In the genomic region with DNA sequence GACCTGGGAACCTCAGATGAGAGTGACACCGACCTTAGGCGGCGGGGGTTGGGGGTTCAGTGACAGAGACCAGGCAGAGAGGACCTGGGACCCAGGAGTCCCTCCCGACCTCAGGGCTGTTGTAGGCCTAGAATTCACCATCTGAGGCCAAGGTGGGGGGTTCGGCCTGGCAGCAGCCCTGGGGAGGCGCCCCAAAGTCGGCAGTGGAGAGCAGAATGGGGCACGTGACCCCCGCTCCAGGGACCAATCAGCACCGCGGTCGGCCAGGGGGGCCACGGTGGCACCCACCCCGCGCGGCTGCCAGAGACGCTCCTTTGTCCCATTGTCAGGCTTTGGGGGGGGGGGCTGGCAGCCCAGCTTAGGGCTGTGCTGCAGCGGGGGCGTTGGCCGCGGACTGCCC, we compare ENCODE assay signal across 1 mouse cellular context.
TF ChIP-seq lines count a peak whose summit lies in the region.

No protein-coding gene starts in this region.

TF ChIP-seq in CH12.LX, 34 proteins besides CTCF, POLR2A, EP300 and RAD21:
- TF ChIP-seq GABPA (IDR thresholded peaks at IDR 0.05; ENCODE audit: insufficient replicate concordance, low read depth, low read length) (no peak), ZMIZ1 (IDR thresholded peaks at IDR 0.05; ENCODE audit: low read depth, low read length) (no peak), E2F4 (IDR thresholded peaks at IDR 0.05; ENCODE audit: insufficient replicate concordance, low read depth, low read length) (no peak), ELF1 (IDR thresholded peaks at IDR 0.05; ENCODE audit: low read depth, low read length) (no peak), IRF4 (IDR thresholded peaks at IDR 0.05; ENCODE audit: low read depth, low read length) (no peak), ZKSCAN1 (IDR thresholded peaks at IDR 0.05; ENCODE audit: borderline replicate concordance, low read depth, low read length) (no peak), MAZ (IDR thresholded peaks at IDR 0.05; ENCODE audit: low read depth, low read length) (no peak), NELFE (IDR thresholded peaks at IDR 0.05; ENCODE audit: low read depth, low read length) (no peak), JUND (conservative IDR thresholded peaks at IDR 0.05; ENCODE audit: low read depth, low read length) (no peak), BHLHE40 (IDR thresholded peaks at IDR 0.05; ENCODE audit: low read depth, low read length) (no peak), MAX (IDR thresholded peaks at IDR 0.05; ENCODE audit: low read length) (no peak), UBTF (IDR thresholded peaks at IDR 0.05; ENCODE audit: low read depth, low read length) (no peak), CHD2 (IDR thresholded peaks at IDR 0.05; ENCODE audit: low read length) (no peak), KAT2A (IDR thresholded peaks at IDR 0.05; ENCODE audit: insufficient replicate concordance, low read length) (no peak), NRF1 (IDR thresholded peaks at IDR 0.05; ENCODE audit: low read depth, low read length) (no peak)
